Mouse (Mus musculus) midbrain, embryonic 10.5 days (tissue): ENCODE results near the gene Txnrd1. TPM values are rescaled to one million over a fixed set of nuclear protein-coding genes. Genes with fewer than 3 reads are reported as not detected.

Source experiments
- DNase-seq: peaks from one replicate; pipeline ENCODE4 v3.0.0-alpha.2; 2017; ENCODE audit warnings: low spot score
- H3K27ac ChIP-seq: fragments of 300-500 bp; sonication (generic); replicated peaks from 2 replicates; pipeline ENCODE4 v1.5.1; 2016; ENCODE audit warnings: mild to moderate bottlenecking
- H3K27me3 ChIP-seq: fragments of 300-500 bp; sonication (generic); 2 replicates; pipeline ENCODE4 v1.6.1; 2016; ENCODE audit warnings: low read depth, mild to moderate bottlenecking; ENCODE audit not compliant: poor library complexity, severe bottlenecking
- H3K36me3 ChIP-seq: fragments of 300-500 bp; sonication (generic); 2 replicates; pipeline ENCODE4 v1.6.1; 2016; ENCODE audit warnings: mild to moderate bottlenecking, moderate library complexity
- H3K4me1 ChIP-seq: fragments of 300-500 bp; sonication (generic); 2 replicates; pipeline ENCODE4 v1.6.1; 2016
- H3K4me3 ChIP-seq: fragments of 300-500 bp; sonication (generic); 2 replicates; pipeline ENCODE4 v1.5.1; 2016; ENCODE audit warnings: mild to moderate bottlenecking, moderate library complexity
- H3K9me3 ChIP-seq: fragments of 300-500 bp; sonication (generic); replicated peaks from 2 replicates; pipeline ENCODE4 v1.6.1; 2016; ENCODE audit warnings: mild to moderate bottlenecking
- WGBS: fragments of 180-500 bp; shearing (Covaris S2); methylation state at CpG from one replicate; pipeline ENCODE4 v1.1.7; 2016; 5-methylcytosine and 5-hydroxymethylcytosine counted together
- polyA plus RNA-seq: library from polyadenylated mRNA; unstranded; fragments of >200 nt; fragmentation: Nextera tagmentation; extraction: Ambion mirVana; gene quantifications from 2 replicates; pipeline ENCODE4 v1.2.1, GENCODE M21; 2016

Txnrd1 gene
- polyA plus RNA-seq, 1 experiment from 2014 or later, result 169 TPM

DNA sequence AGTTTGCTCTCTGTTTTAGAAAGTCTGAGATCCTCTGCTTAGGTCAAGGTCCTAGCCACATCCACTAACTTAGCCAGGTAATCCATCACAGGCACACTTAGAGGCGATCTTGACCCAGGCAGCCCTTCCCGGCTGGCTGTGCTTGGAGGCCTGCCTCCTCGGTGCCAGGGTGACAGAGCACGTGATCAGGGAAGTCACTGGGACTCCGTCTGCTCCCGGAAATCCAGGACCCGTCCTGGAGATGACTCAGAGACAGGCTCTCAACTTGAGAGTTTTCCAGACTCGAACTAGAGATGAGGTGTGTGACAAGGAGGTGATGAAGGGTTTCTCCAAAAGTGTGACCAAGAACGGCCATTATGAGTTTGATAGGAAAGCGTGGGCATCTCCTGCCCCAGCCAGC is 9.2 kb upstream of the Txnrd1 start:
- 81% methylated on average over 10 of the region's 10 CpGs for WGBS
- H3K4me3 ChIP-seq, result no peak overlapping the region

DNA sequence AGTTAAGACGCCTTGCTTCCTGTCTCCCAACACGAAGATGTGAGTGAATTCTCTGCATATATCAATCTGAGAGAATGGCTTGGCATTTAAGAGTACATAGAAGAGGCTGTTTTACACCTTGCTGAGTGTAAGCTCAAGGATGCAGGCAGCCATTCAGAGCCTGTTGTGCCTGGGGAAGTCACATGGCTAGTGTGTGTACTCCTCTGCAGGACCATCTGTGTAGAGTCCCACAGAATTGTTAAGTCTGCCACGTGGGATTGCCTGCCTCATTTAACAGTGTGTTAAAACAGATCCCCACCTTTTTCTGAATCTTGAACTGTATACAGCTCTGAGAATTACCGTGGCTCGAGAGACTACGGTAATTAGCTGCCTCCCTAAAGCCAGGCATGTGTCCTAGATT is 7.2 kb upstream of the Txnrd1 start:
- no peaks in the 10 kb centered on the region for H3K4me1 ChIP-seq
- DNase-seq, result no peak
- H3K9me3 ChIP-seq, result no peaks in the 10 kb centered on the region
- H3K27ac ChIP-seq, result no peak overlapping the region
- no peaks in the 10 kb centered on the region for H3K27me3 ChIP-seq
- no peak overlapping the region for H3K4me3 ChIP-seq
- 72% methylated on average over 6 of the region's 6 CpGs for WGBS
- no peaks in the 10 kb centered on the region for H3K36me3 ChIP-seq

More for the DNA sequence above, 9.2 kb upstream of the Txnrd1 start:
- Histone ChIP-seq H3K9me3 (no peaks in the 10 kb centered on the region), H3K36me3 (no peaks in the 10 kb centered on the region), H3K27ac (no peak overlapping the region), H3K27me3 (no peaks in the 10 kb centered on the region), H3K4me1 (no peaks in the 10 kb centered on the region)
- no peak for DNase-seq

DNA sequence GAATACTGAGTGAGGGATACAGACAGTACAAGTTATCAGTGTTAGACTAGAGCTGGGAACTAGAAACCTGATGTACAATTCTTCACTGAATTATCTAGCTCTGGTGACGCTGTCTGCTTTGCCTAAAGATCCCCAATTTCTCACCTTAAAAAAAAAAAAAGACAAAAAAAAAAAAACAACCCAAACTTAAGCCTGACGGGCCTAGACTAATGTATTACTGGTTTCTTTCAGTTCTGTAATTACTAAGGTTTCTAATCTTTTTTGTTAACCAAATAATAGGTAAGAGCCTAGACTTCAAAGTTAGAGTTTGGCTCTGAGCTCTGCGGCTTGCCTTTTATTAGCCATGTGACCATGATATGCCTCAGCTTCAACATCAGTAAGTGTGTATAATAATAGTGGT is 2.1 kb downstream of the Txnrd1 start:
- no peak for DNase-seq
- H3K36me3 ChIP-seq, result no peaks in the 10 kb centered on the region
- peaks cover 14% of the 10 kb centered on the region for H3K4me1 ChIP-seq
- H3K4me3 ChIP-seq, result no peak overlapping the region
- 88% methylated on average over 3 of the region's 3 CpGs for WGBS
- no peaks in the 10 kb centered on the region for H3K9me3 ChIP-seq
- no peak overlapping the region for H3K27ac ChIP-seq
- no peaks in the 10 kb centered on the region for H3K27me3 ChIP-seq

DNA sequence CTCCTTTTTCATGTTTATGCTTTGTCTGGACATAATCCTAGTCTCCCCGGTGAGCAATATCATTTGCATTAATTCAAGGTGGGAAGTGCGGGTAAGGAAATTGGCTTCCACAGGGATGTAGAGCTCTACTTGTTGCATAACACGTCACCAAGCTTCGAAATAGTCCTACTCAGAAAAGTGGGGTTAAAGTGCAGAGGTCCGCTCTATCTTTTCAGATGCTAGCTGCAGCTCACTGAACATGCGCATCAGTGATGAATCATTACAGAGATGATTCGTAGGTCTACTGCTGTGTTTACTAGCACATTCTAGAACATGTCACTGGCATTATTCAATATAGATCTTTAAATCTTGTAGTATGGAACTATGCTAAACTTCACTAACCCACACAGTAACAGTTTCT is 4.6 kb downstream of the Txnrd1 start:
- H3K27me3 ChIP-seq, result no peaks in the 10 kb centered on the region

DNA sequence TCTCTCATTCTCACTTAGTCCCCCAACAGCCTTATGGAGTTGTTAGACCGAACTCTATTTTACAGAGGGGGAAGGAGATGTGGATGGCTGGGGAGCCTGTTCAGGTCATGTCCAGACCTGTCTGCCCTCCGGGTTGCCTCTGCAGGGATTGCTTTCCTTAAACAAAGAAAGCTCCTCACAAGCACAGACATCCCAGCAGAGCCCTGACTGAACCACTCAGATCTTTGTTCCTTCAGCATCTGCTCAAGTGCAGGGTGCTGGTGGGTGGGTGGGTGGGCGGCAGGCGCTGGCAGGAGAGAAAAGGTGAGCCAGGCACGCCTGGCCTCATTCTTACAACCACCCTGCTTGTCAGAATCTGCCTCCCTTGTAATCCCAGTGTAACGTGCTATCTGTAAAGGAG is 10.3 kb downstream of the Txnrd1 start:
- no peak overlapping the region for H3K27ac ChIP-seq
- WGBS, result 66% methylated on average over 6 of the region's 6 CpGs
- H3K4me1 ChIP-seq, result no peaks in the 10 kb centered on the region
- no peaks in the 10 kb centered on the region for H3K27me3 ChIP-seq
- H3K9me3 ChIP-seq, result no peaks in the 10 kb centered on the region
- H3K36me3 ChIP-seq, result no peaks in the 10 kb centered on the region
- DNase-seq, result no peak
- H3K4me3 ChIP-seq, result no peak overlapping the region

More for the DNA sequence above, 4.6 kb downstream of the Txnrd1 start:
- Histone ChIP-seq H3K27ac (no peak overlapping the region), H3K4me3 (no peak overlapping the region), H3K4me1 (peaks cover 14% of the 10 kb centered on the region), H3K36me3 (no peaks in the 10 kb centered on the region), H3K9me3 (no peaks in the 10 kb centered on the region)
- DNase-seq, result no peak
- WGBS, result 87% methylated on average over 7 of the region's 7 CpGs

DNA sequence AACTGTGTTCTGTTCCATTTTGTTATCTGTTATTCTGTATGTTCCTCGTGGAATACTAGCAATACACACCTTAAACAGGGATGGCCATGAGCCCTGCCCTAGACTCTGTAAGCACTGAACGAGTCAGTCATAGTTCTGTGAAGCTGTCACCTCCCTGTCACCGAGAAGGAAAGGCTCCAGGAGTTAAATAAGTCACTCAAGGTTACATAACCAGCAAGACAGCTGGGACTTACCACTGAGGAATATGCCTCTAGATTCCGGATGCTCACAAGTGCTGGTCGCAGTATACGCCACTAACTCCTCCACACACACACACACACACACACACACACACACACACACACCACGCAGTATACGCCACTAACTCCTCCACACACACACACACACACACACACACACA is 11.0 kb downstream of the Txnrd1 start:
- H3K36me3 ChIP-seq, result no peaks in the 10 kb centered on the region
- WGBS, result 95% methylated on average over 8 of the region's 8 CpGs
- no peak overlapping the region for H3K27ac ChIP-seq
- peaks cover 2% of the 10 kb centered on the region for H3K4me1 ChIP-seq
- H3K9me3 ChIP-seq, result no peaks in the 10 kb centered on the region
- no peak overlapping the region for H3K4me3 ChIP-seq
- DNase-seq, result no peak
- no peaks in the 10 kb centered on the region for H3K27me3 ChIP-seq

DNA sequence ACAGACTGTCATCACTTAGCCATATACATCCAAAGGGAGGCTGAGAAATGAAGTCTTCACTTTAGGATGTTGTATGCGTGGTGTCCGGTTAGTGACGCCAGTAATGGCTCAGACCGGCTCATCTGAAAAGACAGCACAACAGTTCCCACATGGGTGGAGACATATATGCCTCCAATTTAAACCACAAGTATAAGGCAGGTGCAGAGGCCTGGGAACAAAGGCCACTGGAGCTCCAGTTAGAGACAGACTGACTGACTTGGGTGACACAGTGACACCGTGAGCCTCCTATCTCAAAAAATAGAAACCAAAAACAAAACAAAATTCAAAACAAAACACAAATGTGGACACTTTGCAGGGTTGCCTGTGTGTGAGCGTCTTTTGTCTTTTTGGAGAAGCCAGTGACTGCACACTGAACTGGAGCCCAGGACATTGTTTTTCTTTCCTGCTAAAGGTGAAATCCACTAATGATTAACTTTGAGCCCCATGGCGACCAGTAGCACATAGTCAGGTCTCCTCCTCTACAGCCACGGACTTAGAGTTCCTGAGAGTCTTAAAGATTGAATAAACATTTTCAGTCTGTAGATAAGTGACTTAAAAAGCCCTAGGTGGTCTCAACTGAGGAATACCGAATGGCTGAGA is 14.2 kb downstream of the Txnrd1 start:
- Histone ChIP-seq H3K9me3 (no peaks in the 10 kb centered on the region), H3K4me3 (no peak overlapping the region), H3K36me3 (no peaks in the 10 kb centered on the region), H3K27ac (no peak overlapping the region), H3K4me1 (peaks cover 8% of the 10 kb centered on the region), H3K27me3 (no peaks in the 10 kb centered on the region)
- no peak for DNase-seq
- 87% methylated on average over 9 of the region's 9 CpGs for WGBS

DNA sequence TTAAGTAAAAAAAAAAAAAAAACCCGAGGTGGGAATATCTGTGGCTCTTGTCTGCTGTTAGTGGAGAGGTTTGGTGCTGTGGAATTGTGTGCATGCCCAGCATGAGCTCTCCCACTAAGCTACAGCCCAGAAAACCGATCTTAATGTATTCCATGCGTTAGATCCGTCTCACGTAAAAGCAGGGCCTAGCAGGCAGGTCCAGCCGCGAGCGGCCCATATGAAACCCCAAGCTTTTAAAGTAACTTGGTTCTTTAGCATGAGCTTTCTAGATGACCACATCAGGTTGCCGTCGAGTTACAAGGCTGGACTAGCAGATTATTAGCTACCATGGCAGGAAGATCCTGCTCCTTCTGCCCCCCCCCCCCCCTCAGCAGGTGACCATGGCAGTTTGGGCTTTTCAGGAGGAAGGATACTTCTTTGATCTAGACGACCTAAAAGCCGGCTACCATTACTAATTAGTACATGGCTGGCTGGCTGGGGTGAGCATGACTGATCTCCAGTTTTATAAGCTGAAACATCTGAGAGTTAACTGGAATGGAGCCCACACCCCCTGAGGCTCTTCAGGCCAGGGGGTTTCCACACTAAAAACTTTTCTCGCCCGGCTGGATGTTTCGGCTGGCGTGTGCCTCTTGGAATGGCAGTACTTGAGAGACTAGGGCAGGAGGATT is 16.1 kb downstream of the Txnrd1 start:
- 57% methylated on average over 16 of the region's 16 CpGs for WGBS
- Histone ChIP-seq H3K9me3 (no peaks in the 10 kb centered on the region), H3K4me1 (peaks cover 8% of the 10 kb centered on the region), H3K36me3 (no peaks in the 10 kb centered on the region), H3K27me3 (no peaks in the 10 kb centered on the region), H3K27ac (no peak overlapping the region), H3K4me3 (no peak overlapping the region)
- DNase-seq, result no peak

DNA sequence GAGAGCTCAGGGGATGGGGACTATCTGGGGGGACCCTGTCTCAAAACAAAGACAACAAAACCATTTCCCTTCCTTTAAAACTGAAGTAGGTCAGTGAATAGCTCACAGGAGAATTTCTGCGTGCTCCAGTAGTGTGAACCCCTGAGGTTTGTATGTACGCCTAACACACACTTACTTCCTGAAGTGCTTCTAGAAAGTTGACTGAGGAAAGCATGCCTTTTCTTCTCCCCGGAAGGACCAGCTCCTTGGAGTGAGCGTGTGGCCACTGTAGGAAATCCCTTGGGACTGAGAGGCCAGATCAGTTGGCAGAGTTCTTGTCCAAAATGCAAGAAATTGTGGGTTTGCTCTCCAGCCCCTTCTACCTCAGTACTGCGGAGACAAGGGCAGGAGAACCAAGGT is 16.6 kb downstream of the Txnrd1 start:
- no peaks in the 10 kb centered on the region for H3K9me3 ChIP-seq
- no peak overlapping the region for H3K27ac ChIP-seq
- 86% methylated on average over 5 of the region's 5 CpGs for WGBS
- peaks cover 8% of the 10 kb centered on the region for H3K4me1 ChIP-seq
- DNase-seq, result no peak
- H3K4me3 ChIP-seq, result no peak overlapping the region
- no peaks in the 10 kb centered on the region for H3K36me3 ChIP-seq
- no peaks in the 10 kb centered on the region for H3K27me3 ChIP-seq

DNA sequence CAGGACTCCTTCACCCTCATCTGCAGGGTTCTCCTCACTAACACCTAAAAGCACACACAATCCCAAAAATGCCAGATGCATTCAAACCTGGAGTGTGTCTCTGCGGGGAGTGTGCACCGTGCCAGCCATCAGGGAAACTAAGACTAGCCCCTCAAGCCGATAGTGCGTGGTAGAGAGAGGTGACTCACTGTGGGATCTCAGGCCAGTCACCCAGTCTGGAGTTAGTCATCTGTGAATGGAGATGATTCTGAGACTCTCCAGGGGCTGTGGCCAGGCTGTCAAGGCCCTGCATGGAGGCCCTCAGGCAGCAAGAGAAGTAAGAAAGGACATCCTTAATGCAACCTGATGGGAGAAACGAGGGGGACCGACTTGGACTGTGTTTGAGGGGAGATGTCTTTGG is 18.0 kb downstream of the Txnrd1 start:
- H3K27me3 ChIP-seq, result no peaks in the 10 kb centered on the region
- H3K4me1 ChIP-seq, result peaks cover 18% of the 10 kb centered on the region
- H3K9me3 ChIP-seq, result no peaks in the 10 kb centered on the region
- 87% methylated on average over 6 of the region's 6 CpGs for WGBS
- no peak for DNase-seq
- H3K36me3 ChIP-seq, result no peaks in the 10 kb centered on the region
- H3K4me3 ChIP-seq, result no peak overlapping the region
- no peak overlapping the region for H3K27ac ChIP-seq

DNA sequence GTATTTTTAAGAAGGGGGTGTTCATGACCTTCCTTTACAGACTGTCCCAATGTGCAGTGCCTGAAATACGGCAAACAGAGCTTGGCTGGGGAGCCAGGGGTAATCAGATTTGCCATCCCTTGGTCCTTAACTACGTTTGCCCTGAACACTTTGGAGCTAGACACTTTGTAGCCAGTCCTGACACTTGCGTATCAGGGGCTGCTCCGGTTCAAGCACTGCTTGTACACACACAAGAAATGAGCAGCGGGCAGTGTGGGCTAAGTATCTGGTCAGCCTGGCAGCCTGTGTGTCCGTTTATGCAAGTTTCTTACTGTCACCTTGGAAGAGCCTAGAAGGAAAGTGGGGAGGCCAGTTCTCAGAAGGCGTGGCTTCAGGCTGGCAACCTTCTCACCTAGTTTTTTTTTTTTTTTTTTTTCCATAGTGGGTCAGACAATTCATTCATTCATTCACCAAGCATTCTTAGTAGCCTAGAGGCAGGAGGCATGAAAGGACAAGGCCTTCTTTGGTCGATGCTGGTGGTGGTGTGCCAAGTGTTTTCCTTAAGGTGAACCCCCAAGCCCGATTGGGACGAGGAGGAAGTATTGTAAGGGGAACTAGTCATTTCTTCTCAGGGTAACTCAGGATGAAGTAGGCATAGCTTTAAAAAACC is 24.4 kb downstream of the Txnrd1 start:
- H3K27me3 ChIP-seq, result peaks cover 10% of the 10 kb centered on the region; the same call in 1 of the 2 replicates
- H3K4me1 ChIP-seq, result peaks cover 46% of the 10 kb centered on the region
- peaks cover 12% of the 10 kb centered on the region for H3K36me3 ChIP-seq
- peak overlapping the region; percentile 98 for H3K27ac ChIP-seq
- peak overlapping the region; percentile 74 for H3K4me3 ChIP-seq
- no peaks in the 10 kb centered on the region for H3K9me3 ChIP-seq
- whole genome bisulfite sequencing, result 57% methylated on average over 10 of the region's 10 CpGs
- DNase-seq, result no peak

DNA sequence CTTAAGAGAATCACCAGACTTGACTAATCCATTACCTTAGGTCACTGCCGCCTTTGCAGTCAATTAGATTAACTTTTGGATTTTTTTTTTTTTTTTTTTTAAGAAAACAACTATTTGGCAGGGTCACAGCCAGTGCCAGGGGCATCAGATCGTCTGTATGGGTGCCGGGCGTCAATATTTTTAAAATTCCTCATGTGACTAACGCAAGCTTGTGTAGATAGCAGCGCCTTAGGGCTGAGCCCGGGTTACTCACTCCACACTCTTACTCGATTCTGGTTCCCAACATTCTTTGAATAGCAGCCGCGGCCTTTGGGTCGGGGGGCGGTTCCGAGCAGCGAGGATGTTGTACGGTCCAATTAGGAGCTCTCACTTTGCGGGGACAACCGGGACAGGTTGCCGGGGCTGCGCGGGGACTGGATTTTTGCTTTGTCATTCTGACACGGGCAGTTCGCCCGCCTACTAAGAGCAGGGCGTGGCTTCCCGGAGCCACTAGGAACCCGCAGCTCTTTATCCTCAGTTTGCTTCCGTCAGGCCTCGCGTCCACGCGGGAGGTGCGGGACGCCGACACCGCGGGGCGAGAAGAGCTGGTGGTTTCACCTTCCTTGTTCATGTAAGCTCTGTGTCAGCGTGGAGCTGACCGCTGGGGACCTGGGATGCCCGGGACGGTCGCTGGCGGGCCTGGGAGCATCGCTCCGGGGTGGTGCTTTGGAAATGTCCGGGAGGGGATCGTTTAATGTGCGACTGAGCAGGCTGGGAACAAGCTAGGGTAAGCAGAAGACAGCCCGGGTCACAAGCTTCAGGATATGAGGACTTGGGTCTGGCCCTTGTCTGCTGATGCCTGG is 25.2 kb downstream of the Txnrd1 start:
- Histone ChIP-seq H3K27me3 (peaks cover 10% of the 10 kb centered on the region; the same call in 1 of the 2 replicates), H3K4me1 (peaks cover 50% of the 10 kb centered on the region), H3K4me3 (peak overlapping the region; percentile 74), H3K36me3 (peaks cover 19% of the 10 kb centered on the region), H3K9me3 (no peaks in the 10 kb centered on the region), H3K27ac (peak overlapping the region; percentile 98)
- peak; percentile 91 for DNase-seq
- WGBS, result under 1% methylated on average over 49 of the region's 49 CpGs
